Mouse (Mus musculus): ENCODE measurements around the gene Cdk17.

DNA sequence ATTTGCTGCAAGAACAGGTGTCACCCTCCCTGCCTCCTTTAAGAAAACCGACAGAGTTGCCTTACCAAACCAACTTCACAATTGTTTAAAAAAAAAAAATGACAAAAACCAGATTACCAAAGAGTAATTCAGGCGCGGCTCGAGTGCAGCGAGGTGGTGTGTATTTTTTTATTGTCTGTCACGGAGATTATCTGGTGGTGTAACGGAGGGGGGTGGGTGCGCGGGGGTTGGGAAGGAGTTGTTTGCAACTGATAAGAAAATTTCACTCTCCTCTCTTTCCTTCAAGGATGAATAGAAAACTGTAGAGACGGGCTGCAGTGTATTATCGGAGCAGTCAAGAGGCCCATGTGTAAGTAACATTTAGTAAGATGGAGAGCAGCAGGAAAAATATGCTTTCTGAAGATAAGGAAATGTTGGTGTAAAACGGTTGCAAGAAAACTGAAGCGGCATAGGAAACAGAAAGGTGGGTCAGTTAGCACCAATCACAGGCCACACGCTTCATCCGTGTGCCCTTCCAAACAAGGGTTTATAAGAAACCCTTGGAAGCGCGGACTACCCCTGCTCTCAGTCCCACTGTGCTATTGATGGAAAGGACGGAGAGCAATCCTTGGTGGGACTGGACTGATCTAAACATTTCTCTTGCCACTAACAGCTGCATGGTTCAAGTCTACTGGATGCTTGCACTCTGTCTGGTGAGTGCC lies 17.2 kb upstream of the Cdk17 start:
- TF ChIP-seq POLR2A (IDR thresholded peaks at IDR 0.05; ENCODE audit: low read depth, low read length) (no peak), CTCF (IDR thresholded peaks at IDR 0.05; ENCODE audit: extremely low read depth, insufficient read length, insufficient replicate concordance, low read depth, low read length) (no peak)

Measured in small intestine, adult 2 months (tissue).